Mouse (Mus musculus) MEL (cell line): ENCODE measurements at regions not wholly inside any gene's neighbourhood (a gene's known extent, or its start where the extent isn't known, plus 50 kb on each side); places are given as distances from the start of the nearest gene placed in this dataset.

Source experiments
- CTCF ChIP-seq, 3 experiments: IDR thresholded peaks in 2 of 3; conservative IDR thresholded peaks in 1 of 3; 2 replicates each; pipeline ENCODE4 v1.5.1; 2011 to 2012; ENCODE audit warnings: low read length in 3 of 3, low read depth in 2 of 3, mild to moderate bottlenecking in 2 of 3, improper control_type of control experiment in 1 of 3, inconsistent platforms in 1 of 3, mixed read lengths in 1 of 3, moderate library complexity in 1 of 3; ENCODE audit not compliant: control insufficient read depth in 1 of 3, insufficient read depth in 1 of 3, poor library complexity in 1 of 3, severe bottlenecking in 1 of 3
- MEF2A ChIP-seq: IDR thresholded peaks from 2 replicates; pipeline ENCODE4 v1.6.1; 2014; ENCODE audit warnings: low read depth, mild to moderate bottlenecking, inconsistent platforms, low read length, improper control_type of control experiment; ENCODE audit not compliant: poor library complexity, insufficient replicate concordance, severe bottlenecking; ENCODE audit errors: extremely low read depth
- POLR2A ChIP-seq, 2 experiments: IDR thresholded peaks; 2 replicates each; pipeline ENCODE4 v1.6.1; 2011 to 2012; ENCODE audit warnings: low read length in 2 of 2, mild to moderate bottlenecking in 2 of 2, control low read depth in 1 of 2, improper control_type of control experiment in 1 of 2, low read depth in 1 of 2, moderate library complexity in 1 of 2; ENCODE audit not compliant: control insufficient read depth in 1 of 2, insufficient read depth in 1 of 2, poor library complexity in 1 of 2
- POLR2AphosphoS2 ChIP-seq: IDR thresholded peaks from 2 replicates; pipeline ENCODE4 v1.6.1; 2011; ENCODE audit warnings: low read length, improper control_type of control experiment

DNA sequence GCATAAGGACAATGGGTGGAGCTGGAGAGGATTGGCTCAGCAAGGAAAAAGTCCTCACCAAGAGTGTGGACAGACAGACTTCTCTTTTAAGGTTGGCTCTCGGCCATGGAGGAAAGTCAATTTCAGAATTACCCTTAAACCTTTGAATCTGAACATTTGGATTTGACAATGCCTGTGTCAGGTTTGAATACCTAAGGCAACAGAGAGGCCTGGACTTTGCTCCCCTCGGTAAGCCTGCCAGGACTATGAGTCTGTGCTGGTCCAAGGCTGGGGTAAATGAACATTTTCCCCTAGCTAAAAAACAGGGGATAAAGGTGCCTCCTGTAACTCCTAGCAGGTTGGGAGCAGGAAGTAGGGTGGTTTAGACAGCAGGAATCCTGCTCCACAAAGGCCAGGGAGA is 68.8 kb upstream of the Slc6a6 start:
- TF ChIP-seq POLR2A (IDR thresholded peaks at IDR 0.05; ENCODE audit: control insufficient read depth in 1 of 2, insufficient read depth in 1 of 2, low read depth in 1 of 2, low read length in 2 of 2, poor library complexity in 1 of 2) (no peak), MEF2A (no peak), POLR2AphosphoS2 (no peak), CTCF (IDR thresholded peaks at IDR 0.05 in 2 of 3, conservative IDR thresholded peaks at IDR 0.05 in 1 of 3; ENCODE audit: control insufficient read depth in 1 of 3, insufficient read depth in 1 of 3, low read depth in 2 of 3, low read length in 3 of 3, poor library complexity in 1 of 3, severe bottlenecking in 1 of 3) (no peak)
